Mouse (Mus musculus): ENCODE measurements around the gene Clspn.

DNA sequence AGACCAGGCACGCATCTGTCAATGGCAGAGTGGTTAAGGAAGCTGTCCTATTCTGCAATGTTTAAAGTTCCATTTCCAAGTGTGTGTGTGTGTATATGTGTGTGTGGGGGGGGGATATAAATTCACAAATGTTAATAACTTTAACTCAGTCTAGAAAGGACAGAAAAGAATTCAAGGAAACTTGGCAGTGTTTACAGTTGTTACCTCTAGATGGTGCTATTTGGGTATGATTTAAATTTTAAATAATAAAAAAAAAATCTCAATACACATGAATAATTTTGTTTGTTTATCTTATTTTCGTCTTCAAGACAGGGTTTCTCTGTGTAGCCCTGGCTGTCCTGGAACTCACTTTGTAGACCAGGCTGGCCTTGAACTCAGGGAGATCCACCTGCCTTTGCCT, 75.2 kb downstream of the Clspn start:
- TF ChIP-seq POLR2A (IDR thresholded peaks at IDR 0.05; ENCODE audit: low read depth, low read length) (no peak), CTCF (IDR thresholded peaks at IDR 0.05; ENCODE audit: extremely low read depth, insufficient read depth, insufficient read length, insufficient replicate concordance) (no peak)

Data from spleen, adult 2 months (tissue).